8 mouse cellular contexts compared by ENCODE assay signal in genomic region chr14:7314661-7315060, GRCm38 (mm10). TPM values are rescaled to one million over a fixed set of nuclear protein-coding genes. Genes with fewer than 3 reads are reported as not detected.
DNase-seq lines count a peak whose midpoint lies in the region; ATAC-seq lines count a peak whose summit lies in the region.
"Not testable (repeated sequence)": the region's sequence is repeated elsewhere in the genome, so short reads cannot be mapped to it uniquely, and the experiment has no call there.

TSS of gene Gm3739 (minus strand) at chr14:7315049.

- peak within 1 kb of the TSS; percentile 60 for H3K4me3 ChIP-seq in forebrain, embryonic 10.5 days
- peak within 1 kb of the TSS; percentile 53 for H3K4me3 ChIP-seq in hindbrain, embryonic 13.5 days
- peak within 1 kb of the TSS; percentile 41 for H3K4me3 ChIP-seq in limb, embryonic 15.5 days
- H3K4me3 ChIP-seq in midbrain, embryonic 16.5 days (ENCODE audit: low read depth, low read length), result peak within 1 kb of the TSS; percentile 51
- H3K4me3 ChIP-seq in stomach, embryonic 15.5 days (replicated peaks), result peak within 1 kb of the TSS; percentile 46

- not testable (repeated sequence) for H3K27me3 ChIP-seq in forebrain, embryonic 10.5 days (ENCODE audit: poor library complexity, severe bottlenecking); hindbrain, embryonic 13.5 days; limb, embryonic 15.5 days; midbrain, embryonic 16.5 days (ENCODE audit: control insufficient read depth, insufficient read depth, low read depth, low read length); stomach, embryonic 15.5 days (replicated peaks)

- DNase-seq in adrenal gland, postnatal 10 days, result peak; percentile 2
- DNase-seq in forebrain, embryonic 10.5 days (ENCODE audit: extremely low spot score, low spot score), result not testable (repeated sequence)
- DNase-seq in heart, adult 8-10 months (ENCODE audit: low spot score), result peak; percentile 28
- peak; percentile 15 to 28 for DNase-seq in kidney, postnatal 4 days

- ATAC-seq in hindbrain, embryonic 13.5 days (ENCODE audit: low FRiP score); limb, embryonic 15.5 days (ENCODE audit: insufficient number of reproducible peaks, low FRiP score, low TSS enrichment, low read depth); midbrain, embryonic 16.5 days; stomach, embryonic 15.5 days (ENCODE audit: insufficient read depth, low FRiP score, low read depth): not testable (repeated sequence)

- not testable (repeated sequence) for H3K36me3 ChIP-seq in forebrain, embryonic 10.5 days (replicated peaks); hindbrain, embryonic 13.5 days; limb, embryonic 15.5 days; midbrain, embryonic 16.5 days (ENCODE audit: control insufficient read depth, insufficient read depth, low read length); stomach, embryonic 15.5 days

- H3K9ac ChIP-seq in hindbrain, embryonic 13.5 days, result peak within 1 kb of the TSS; percentile 78
- peak within 1 kb of the TSS; percentile 26; the same call in 1 of the 2 replicates for H3K9ac ChIP-seq in limb, embryonic 15.5 days
- peak within 1 kb of the TSS; percentile 75 for H3K9ac ChIP-seq in midbrain, embryonic 16.5 days (ENCODE audit: low read depth, low read length)
- H3K9ac ChIP-seq in stomach, embryonic 15.5 days, result not testable (repeated sequence)

- 0% methylated on average over 9 of the region's 35 CpGs for WGBS in forebrain, embryonic 10.5 days
- 0% methylated on average over 13 of the region's 35 CpGs for WGBS in hindbrain, embryonic 13.5 days
- WGBS in limb, embryonic 15.5 days, result 0% methylated on average over 6 of the region's 35 CpGs
- WGBS in midbrain, embryonic 16.5 days, result 0% methylated on average over 11 of the region's 35 CpGs
- 1% methylated on average over 17 of the region's 35 CpGs for WGBS in stomach, embryonic 15.5 days

- H3K4me2 ChIP-seq in hindbrain, embryonic 13.5 days, result peak within 1 kb of the TSS; percentile 61
- peak within 1 kb of the TSS; percentile 78 for H3K4me2 ChIP-seq in limb, embryonic 15.5 days
- H3K4me2 ChIP-seq in midbrain, embryonic 16.5 days (ENCODE audit: low read length), result peak within 1 kb of the TSS; percentile 55
- peak within 1 kb of the TSS; percentile 69 for H3K4me2 ChIP-seq in stomach, embryonic 15.5 days

- H3K4me1 ChIP-seq in forebrain, embryonic 10.5 days; hindbrain, embryonic 13.5 days (replicated peaks); limb, embryonic 15.5 days; midbrain, embryonic 16.5 days (ENCODE audit: control insufficient read depth, insufficient read depth, low read length); stomach, embryonic 15.5 days: not testable (repeated sequence)

- H3K9me3 ChIP-seq in forebrain, embryonic 10.5 days; hindbrain, embryonic 13.5 days; limb, embryonic 15.5 days; midbrain, embryonic 16.5 days (replicated peaks; ENCODE audit: control insufficient read depth, low read length, poor library complexity, severe bottlenecking); stomach, embryonic 15.5 days: not testable (repeated sequence)

- H3K27ac ChIP-seq in forebrain, embryonic 10.5 days, result peak within 1 kb of the TSS; percentile 86
- H3K27ac ChIP-seq in hindbrain, embryonic 13.5 days, result peak within 1 kb of the TSS; percentile 58
- not testable (repeated sequence) for H3K27ac ChIP-seq in limb, embryonic 15.5 days; stomach, embryonic 15.5 days
- H3K27ac ChIP-seq in midbrain, embryonic 16.5 days (ENCODE audit: low read length), result peak within 1 kb of the TSS; percentile 76

RNA-seq across cellular contexts. Expression of gene Gm3739, which starts in this region (rescaled TPM):
- under 1 TPM; 0.39 to 0.55 TPM for total RNA-seq in adrenal gland, postnatal 10 days (2021)
- 1.6 and 1.9 TPM in 2 replicates for polyA plus RNA-seq in forebrain, embryonic 10.5 days (2016; fragmentation: Nextera tagmentation; extraction: Ambion mirVana)
- total RNA-seq in heart, adult 8-10 months (2022), result not detected
- polyA plus RNA-seq in hindbrain, embryonic 13.5 days (2015; fragmentation: Nextera tagmentation; extraction: Ambion mirVana), result 5.4 and 5.5 TPM in 2 replicates
- 0.10 and 0.59 TPM in 2 replicates for polyA plus RNA-seq in limb, embryonic 15.5 days (2015; fragmentation: Nextera tagmentation; extraction: Ambion mirVana)
- polyA plus RNA-seq in midbrain, embryonic 16.5 days (2015; fragmentation: Nextera tagmentation; extraction: Ambion mirVana), result 7.2 and 7.7 TPM in 2 replicates
- polyA plus RNA-seq in stomach, embryonic 15.5 days (2015; fragmentation: Nextera tagmentation; extraction: Ambion mirVana), result 0.58 and 0.70 TPM in 2 replicates

Comparison
In these comparisons a context has a peak if more than half of its experiments do, and no peak if none do; other contexts are left out.
1. Peak in DNase-seq in adrenal gland, postnatal 10 days; RNA of the gene not detected or under 1 TPM.
2. Peak in DNase-seq in heart, adult 8-10 months; RNA of the gene not detected or under 1 TPM.